Mouse (Mus musculus) embryonic facial prominence, embryonic 10.5 days (tissue): ENCODE data around the gene Nup93. TPM values are rescaled to one million over a fixed set of nuclear protein-coding genes. Genes with fewer than 3 reads are reported as not detected.

ENCODE experiments used
- DNase-seq: peaks from one replicate; pipeline ENCODE4 v3.0.0-alpha.2; 2017; ENCODE audit warnings: low spot score
- H3K27ac ChIP-seq: fragments of 300-500 bp; sonication (generic); replicated peaks from 2 replicates; pipeline ENCODE4 v1.5.1; 2016; ENCODE audit warnings: mild to moderate bottlenecking
- H3K27me3 ChIP-seq: fragments of 300-500 bp; sonication (generic); replicated peaks from 2 replicates; pipeline ENCODE4 v1.6.1; 2016; ENCODE audit warnings: low read depth, mild to moderate bottlenecking; ENCODE audit not compliant: poor library complexity, severe bottlenecking
- H3K36me3 ChIP-seq: fragments of 300-500 bp; sonication (generic); replicated peaks from 2 replicates; pipeline ENCODE4 v1.6.1; 2016; ENCODE audit warnings: mild to moderate bottlenecking, moderate library complexity
- H3K4me1 ChIP-seq: fragments of 300-500 bp; sonication (generic); 2 replicates; pipeline ENCODE4 v1.6.1; 2016
- H3K4me3 ChIP-seq: fragments of 300-500 bp; sonication (generic); 2 replicates; pipeline ENCODE4 v1.5.1; 2016; ENCODE audit warnings: mild to moderate bottlenecking, moderate library complexity
- H3K9me3 ChIP-seq: fragments of 300-500 bp; sonication (generic); 2 replicates; pipeline ENCODE4 v1.6.1; 2016; ENCODE audit warnings: mild to moderate bottlenecking
- WGBS: fragments of 180-500 bp; shearing (Covaris S2); methylation state at CpG from one replicate; pipeline ENCODE4 v1.1.7; 2016; 5-methylcytosine and 5-hydroxymethylcytosine counted together
- polyA plus RNA-seq: library from polyadenylated mRNA; unstranded; fragments of >200 nt; fragmentation: Nextera tagmentation; extraction: Ambion mirVana; gene quantifications from 2 replicates; pipeline ENCODE4 v1.2.1, GENCODE M21; 2016

Nup93 gene
- polyA plus RNA-seq, 1 experiment from 2014 or later, result 150 TPM

GRCm38 (mm10) chr8:94240240-94240751, 25.9 kb downstream of the Nup93 start:
- no peaks in the 10 kb centered on the region for H3K4me1 ChIP-seq
- no peak for DNase-seq
- peaks cover 27% of the 10 kb centered on the region for H3K36me3 ChIP-seq
- H3K27me3 ChIP-seq, result no peaks in the 10 kb centered on the region
- H3K4me3 ChIP-seq, result no peak overlapping the region
- WGBS, result 90% methylated on average over 4 of the region's 4 CpGs
- H3K27ac ChIP-seq, result no peak overlapping the region
- H3K9me3 ChIP-seq, result no peaks in the 10 kb centered on the region

- Histone ChIP-seq H3K36me3 (peaks cover 17% of the 10 kb centered on the region), H3K9me3 (no peaks in the 10 kb centered on the region), H3K27ac (no peak overlapping the region), H3K4me1 (peaks cover 10% of the 10 kb centered on the region), H3K4me3 (no peak overlapping the region), H3K27me3 (no peaks in the 10 kb centered on the region)
- no peak for DNase-seq
- 82% methylated on average over 2 of the region's 2 CpGs for WGBS
These were observed 35.6 kb downstream of the Nup93 start for GRCm38 (mm10) chr8:94249836-94250435.

- no peaks in the 10 kb centered on the region for H3K4me1 ChIP-seq
- DNase-seq, result no peak
- 86% methylated on average over 6 of the region's 6 CpGs for whole genome bisulfite sequencing
- no peaks in the 10 kb centered on the region for H3K27me3 ChIP-seq
- H3K36me3 ChIP-seq, result no peaks in the 10 kb centered on the region
- H3K27ac ChIP-seq, result no peak overlapping the region
- H3K9me3 ChIP-seq, result no peaks in the 10 kb centered on the region
- H3K4me3 ChIP-seq, result no peak overlapping the region
These were observed 44.5 kb downstream of the Nup93 start for GRCm38 (mm10) chr8:94258881-94259280.

GRCm38 (mm10) chr8:94262626-94263297, 48.4 kb downstream of the Nup93 start:
- 76% methylated on average over 3 of the region's 3 CpGs for WGBS
- Histone ChIP-seq H3K4me1 (peaks cover 23% of the 10 kb centered on the region), H3K27ac (no peak overlapping the region), H3K36me3 (no peaks in the 10 kb centered on the region), H3K9me3 (no peaks in the 10 kb centered on the region), H3K4me3 (no peak overlapping the region), H3K27me3 (no peaks in the 10 kb centered on the region)
- no peak for DNase-seq

GRCm38 (mm10) chr8:94266344-94267191, 52.2 kb downstream of the Nup93 start:
- 0 out of 2 replicates have a peak overlapping the region, but pooled peaks have one; percentile 0 for H3K27ac ChIP-seq
- H3K9me3 ChIP-seq, result no peaks in the 10 kb centered on the region
- H3K36me3 ChIP-seq, result no peaks in the 10 kb centered on the region
- WGBS, result 47% methylated on average over 10 of the region's 10 CpGs
- no peaks in the 10 kb centered on the region for H3K27me3 ChIP-seq
- DNase-seq, result no peak
- peak overlapping the region; percentile 25; the same call in 1 of the 2 replicates for H3K4me3 ChIP-seq
- H3K4me1 ChIP-seq, result peaks cover 52% of the 10 kb centered on the region

GRCm38 (mm10) chr8:94268359-94268890, 54.1 kb downstream of the Nup93 start:
- Histone ChIP-seq H3K4me1 (peaks cover 57% of the 10 kb centered on the region), H3K4me3 (no peak overlapping the region), H3K36me3 (no peaks in the 10 kb centered on the region), H3K27me3 (no peaks in the 10 kb centered on the region), H3K27ac (no peak overlapping the region), H3K9me3 (no peaks in the 10 kb centered on the region)
- no peak for DNase-seq
- WGBS, result 73% methylated on average over 3 of the region's 3 CpGs

- Histone ChIP-seq H3K36me3 (no peaks in the 10 kb centered on the region), H3K27ac (peak overlapping the region; percentile 61; the same call in 1 of the 2 replicates), H3K4me1 (peaks cover 47% of the 10 kb centered on the region), H3K9me3 (no peaks in the 10 kb centered on the region), H3K27me3 (no peaks in the 10 kb centered on the region), H3K4me3 (no peak overlapping the region)
- WGBS, result 91% methylated on average over 7 of the region's 7 CpGs
- DNase-seq, result no peak
These were observed 55.9 kb downstream of the Nup93 start for GRCm38 (mm10) chr8:94270309-94270708.

- WGBS, result 86% methylated on average over 7 of the region's 7 CpGs
- no peaks in the 10 kb centered on the region for H3K36me3 ChIP-seq
- no peaks in the 10 kb centered on the region for H3K9me3 ChIP-seq
- no peak for DNase-seq
- H3K4me3 ChIP-seq, result no peak overlapping the region
- H3K27me3 ChIP-seq, result no peaks in the 10 kb centered on the region
- peaks cover 43% of the 10 kb centered on the region for H3K4me1 ChIP-seq
- no peak overlapping the region for H3K27ac ChIP-seq
These were observed 56.7 kb downstream of the Nup93 start for GRCm38 (mm10) chr8:94271102-94271501.

GRCm38 (mm10) chr8:94272612-94273011, 58.2 kb downstream of the Nup93 start:
- no peaks in the 10 kb centered on the region for H3K9me3 ChIP-seq
- no peaks in the 10 kb centered on the region for H3K27me3 ChIP-seq
- no peak for DNase-seq
- no peak overlapping the region for H3K4me3 ChIP-seq
- H3K27ac ChIP-seq, result no peak overlapping the region
- WGBS, result 72% methylated on average over 3 of the region's 3 CpGs
- no peaks in the 10 kb centered on the region for H3K36me3 ChIP-seq
- H3K4me1 ChIP-seq, result peaks cover 34% of the 10 kb centered on the region

- Histone ChIP-seq H3K4me3 (no peak overlapping the region), H3K4me1 (peaks cover 29% of the 10 kb centered on the region), H3K27me3 (no peaks in the 10 kb centered on the region), H3K36me3 (no peaks in the 10 kb centered on the region), H3K27ac (no peak overlapping the region), H3K9me3 (no peaks in the 10 kb centered on the region)
- 89% methylated on average over 5 of the region's 5 CpGs for WGBS
- DNase-seq, result no peak
These were observed 59.0 kb downstream of the Nup93 start for GRCm38 (mm10) chr8:94273289-94273850.

- H3K27ac ChIP-seq, result no peak overlapping the region
- no peaks in the 10 kb centered on the region for H3K27me3 ChIP-seq
- H3K9me3 ChIP-seq, result no peaks in the 10 kb centered on the region
- H3K4me3 ChIP-seq, result no peak overlapping the region
- 84% methylated on average over 5 of the region's 5 CpGs for WGBS
- no peak for DNase-seq
- H3K36me3 ChIP-seq, result no peaks in the 10 kb centered on the region
- H3K4me1 ChIP-seq, result peaks cover 26% of the 10 kb centered on the region
These were observed 59.7 kb downstream of the Nup93 start for GRCm38 (mm10) chr8:94274030-94274429.

- DNase-seq, result no peak
- Histone ChIP-seq H3K27me3 (no peaks in the 10 kb centered on the region), H3K9me3 (no peaks in the 10 kb centered on the region), H3K36me3 (no peaks in the 10 kb centered on the region), H3K4me3 (no peak overlapping the region), H3K4me1 (no peaks in the 10 kb centered on the region), H3K27ac (no peak overlapping the region)
- WGBS, result 93% methylated on average over 6 of the region's 6 CpGs
These were observed 63.9 kb downstream of the Nup93 start for GRCm38 (mm10) chr8:94278295-94278694.
